Mouse (Mus musculus): ENCODE data around the gene Tbcb. TPM values are rescaled to one million over a fixed set of nuclear protein-coding genes. Genes with fewer than 3 reads are reported as not detected.
"Not testable (repeated sequence)": the region's sequence is repeated elsewhere in the genome, so short reads cannot be mapped to it uniquely, and the experiment has no call there.

The Tbcb gene
- total RNA-seq, 2 experiments from 2014 or later = 29.9 to 30.0 TPM

- intact Hi-C loops (cut with DNase I) = no loop called here
- no peak for DNase-seq
Measured at GRCm38 (mm10) chr7:30231328-30231668, 774 bp downstream of the Tbcb start.

GRCm38 (mm10) chr7:30224206-30224605, 7.9 kb downstream of the Tbcb start:
- DNase-seq = no peak
- intact Hi-C loops (cut with DNase I) = no loop called here

DNA sequence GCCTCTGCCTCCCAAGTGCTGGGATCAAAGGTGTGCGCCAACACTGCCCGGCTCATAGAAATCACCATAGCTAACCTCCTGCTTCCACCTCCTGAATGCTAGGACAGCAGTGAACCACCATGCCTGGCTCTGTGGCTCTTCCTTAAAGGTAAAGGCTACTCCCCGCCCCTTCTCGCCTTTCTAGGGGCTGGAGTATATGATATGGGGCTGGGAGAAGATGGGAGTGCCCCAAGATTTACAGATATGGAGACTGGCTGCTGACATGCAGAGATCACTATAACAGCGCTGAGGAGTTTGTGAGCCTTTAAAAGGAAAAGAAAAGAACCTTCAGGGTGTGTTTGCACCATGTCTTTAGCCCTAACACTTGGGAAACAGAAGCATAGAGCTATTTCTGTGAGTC, 9.9 kb downstream of the Tbcb start:
- intact Hi-C loops (cut with DNase I) = no loop called here
- DNase-seq = no peak

DNA sequence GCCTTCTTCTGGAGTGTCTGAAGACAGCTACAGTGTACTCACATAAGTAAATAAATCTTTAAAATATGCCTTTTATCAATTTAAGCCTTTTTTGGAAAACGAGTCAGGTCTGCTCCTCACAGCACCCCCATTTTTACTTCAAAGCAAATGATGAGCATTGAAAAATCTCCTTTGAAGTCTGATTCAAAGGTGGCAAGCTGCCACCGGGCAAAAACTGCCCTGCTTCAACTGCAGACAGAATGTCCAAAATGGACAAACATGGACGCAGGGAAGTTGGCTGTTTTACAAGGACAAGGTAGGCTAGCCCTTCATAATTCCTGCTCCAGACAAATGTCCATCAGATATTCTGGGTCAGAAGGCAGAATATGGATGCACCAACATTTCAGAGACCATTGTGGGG, 10.6 kb downstream of the Tbcb start:
- intact Hi-C loops (cut with DNase I) = no loop called here
- DNase-seq = no peak

- intact Hi-C loops (cut with DNase I) = no loop called here
- DNase-seq = no peak
Measured at GRCm38 (mm10) chr7:30220008-30220356, 12.1 kb downstream of the Tbcb start.

DNA sequence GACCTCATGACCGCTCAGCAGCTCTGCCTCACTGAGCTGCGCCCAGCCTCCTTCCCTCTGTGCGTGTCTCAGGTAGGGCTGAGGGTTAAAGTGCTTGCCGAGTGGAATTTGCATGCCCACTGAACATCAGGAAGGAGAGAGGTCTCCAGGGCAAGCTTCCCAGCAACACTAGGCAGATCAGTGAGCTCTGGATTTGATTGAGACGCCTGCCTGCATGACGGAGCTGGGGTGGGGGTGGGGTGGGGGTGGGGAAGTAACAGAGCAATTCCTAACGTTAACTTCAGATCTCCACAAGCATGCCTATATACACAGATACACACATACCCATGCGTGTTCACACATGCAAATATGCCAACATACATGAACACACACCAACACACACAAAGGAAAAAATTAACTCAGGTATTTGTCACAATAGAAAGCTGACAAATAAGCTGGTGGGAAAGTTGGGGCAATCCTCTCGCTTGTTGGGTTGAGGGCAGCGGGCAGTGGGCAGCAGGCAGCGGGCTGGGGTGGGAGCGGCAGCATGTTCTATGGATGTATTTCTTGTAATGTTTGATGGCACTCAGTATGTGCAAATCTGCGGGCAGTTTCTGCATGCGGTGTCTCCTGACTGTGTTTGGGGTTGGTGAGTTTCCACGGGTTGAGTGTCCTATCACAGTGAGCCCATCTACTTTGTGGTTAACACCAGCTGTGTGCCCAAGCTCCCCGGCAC, 12.6 kb downstream of the Tbcb start:
- no peak for DNase-seq
- intact Hi-C loops (cut with DNase I) = loop anchor here (5.0 to 10.0 kb wide), 2 partner anchors 37 to 205 kb away; partner anchors contain the start of gene Cox7a1

GRCm38 (mm10) chr7:30217277-30217676, 14.8 kb downstream of the Tbcb start:
- intact Hi-C loops (cut with DNase I) = loop anchor here (5.0 to 10.0 kb wide), 2 partner anchors 35 to 202 kb away; partner anchors contain the start of gene Cox7a1
- no peak for DNase-seq

DNA sequence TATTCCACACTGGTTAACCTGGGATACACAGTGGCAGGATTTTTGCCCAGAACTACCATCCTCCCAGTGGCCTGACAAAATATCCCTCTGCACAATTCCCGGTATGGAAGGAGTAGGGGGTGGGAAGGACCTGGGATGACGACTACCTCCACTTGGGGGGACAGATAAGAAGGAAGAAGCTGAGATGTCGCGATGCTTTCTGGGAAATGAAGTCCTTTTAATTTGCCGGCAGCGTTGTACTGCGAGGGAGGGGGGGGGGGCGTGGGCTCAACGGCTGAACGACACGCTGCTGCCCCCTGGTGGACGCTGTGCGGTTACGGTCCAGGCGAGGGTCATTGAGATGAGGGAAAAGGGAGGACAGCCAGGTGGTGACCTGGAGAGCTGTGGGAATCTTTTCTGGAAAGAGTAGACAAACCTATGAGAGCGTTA, 15.3 kb downstream of the Tbcb start:
- intact Hi-C loops (cut with DNase I) = loop anchor here (5.0 to 10.0 kb wide), 2 partner anchors 34 to 202 kb away; partner anchors contain the start of gene Cox7a1

GRCm38 (mm10) chr7:30215875-30216274, 16.2 kb downstream of the Tbcb start:
- intact Hi-C loops (cut with DNase I) = loop anchor here (5.0 to 10.0 kb wide), 2 partner anchors 34 to 201 kb away; partner anchors contain the start of gene Cox7a1
- DNase-seq = no peak

More for the DNA sequence above, 15.3 kb downstream of the Tbcb start:
- peak in 1 of 2 experiments; percentile 65 for DNase-seq

DNA sequence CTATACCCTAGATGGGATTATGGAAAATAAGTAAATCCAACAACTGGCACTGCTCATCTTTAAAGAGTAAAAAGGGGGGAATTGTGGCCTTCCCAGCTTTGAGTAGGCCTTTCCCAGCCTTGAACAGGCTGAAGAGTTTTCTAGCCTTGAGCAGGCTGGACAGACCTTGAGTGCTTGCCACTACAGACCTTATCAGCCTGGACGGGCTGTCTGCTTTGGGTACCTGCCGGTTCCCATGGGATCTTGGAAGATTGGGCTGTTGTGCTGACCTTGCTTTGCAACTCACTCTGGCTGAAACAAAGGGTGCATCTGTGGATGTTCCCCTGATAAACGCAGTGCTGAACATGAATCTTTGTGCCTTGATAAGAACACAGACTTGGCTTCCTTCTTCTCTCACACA, 18.2 kb downstream of the Tbcb start:
- intact Hi-C loops (cut with DNase I) = loop anchor here (10.0 kb wide), 1 partner anchor 199 kb away; no protein-coding TSS in a partner anchor
- DNase-seq = no peak

DNA sequence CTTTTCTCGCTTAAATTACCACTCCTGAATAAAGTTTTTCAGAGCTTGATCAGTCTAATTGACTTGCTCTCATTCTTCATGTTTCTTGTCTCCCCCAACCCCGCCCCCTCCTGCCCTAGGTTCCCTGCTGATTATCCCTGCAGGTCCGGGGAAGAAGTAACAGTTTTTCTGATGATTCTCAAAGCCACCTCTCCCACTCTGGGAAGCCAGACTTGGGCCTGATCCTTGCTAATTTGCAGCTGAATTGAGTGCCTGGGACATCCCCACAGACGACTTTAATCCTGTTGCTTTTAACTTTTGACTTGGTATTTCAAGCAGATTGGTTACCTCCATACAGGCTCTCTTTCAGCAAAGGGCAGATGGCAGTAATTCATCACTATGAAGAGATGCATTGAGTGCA, 21.0 kb downstream of the Tbcb start:
- DNase-seq = no peak
- intact Hi-C loops (cut with DNase I) = loop anchor here (10.0 kb wide), 1 partner anchor 196 kb away; no protein-coding TSS in a partner anchor

DNA sequence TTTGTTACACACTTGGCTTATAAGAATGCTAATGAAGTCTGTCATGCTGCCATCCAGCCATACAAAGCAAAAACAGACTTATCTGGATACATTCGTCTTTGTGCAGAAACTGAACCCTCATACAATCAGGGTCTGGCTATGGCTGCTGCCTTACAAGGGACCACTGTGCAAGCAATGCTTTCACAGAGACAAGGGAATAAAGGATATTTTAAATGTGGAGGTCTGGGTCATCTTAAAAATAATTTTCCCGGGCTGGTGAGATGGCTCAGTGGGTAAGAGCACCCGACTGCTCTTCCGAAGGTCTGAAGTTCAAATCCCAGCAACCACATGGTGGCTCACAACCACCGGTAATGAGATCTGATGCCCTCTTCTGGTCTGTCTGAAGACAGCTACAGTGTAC, 25.7 kb downstream of the Tbcb start:
- intact Hi-C loops (cut with DNase I); DNase-seq: not testable (repeated sequence)

DNA sequence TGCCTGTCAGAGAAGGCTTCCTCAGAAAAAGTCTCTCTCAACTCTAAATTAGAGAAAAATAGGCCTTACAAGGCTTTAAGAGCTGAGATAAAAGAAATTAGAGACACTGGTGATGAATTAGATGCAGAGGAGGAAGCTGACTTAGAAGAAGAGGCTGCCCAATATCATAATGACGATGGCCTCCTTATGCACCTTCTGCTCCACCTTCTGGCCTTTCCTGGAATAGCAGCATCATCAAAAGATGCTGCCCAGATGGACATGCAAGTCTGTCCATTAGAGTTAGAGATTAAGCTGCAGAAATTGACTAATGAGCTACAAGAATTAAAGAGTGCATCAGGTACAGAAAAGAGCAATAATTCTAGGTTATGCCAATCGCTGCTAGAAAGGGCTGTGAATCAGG, 26.7 kb downstream of the Tbcb start:
- intact Hi-C loops (cut with DNase I) = loop anchor here (2.0 kb wide), 1 partner anchor 25 kb away; no protein-coding TSS in a partner anchor
- DNase-seq = peak in 1 of 2 experiments; percentile 61

GRCm38 (mm10) chr7:30204380-30204779, 27.7 kb downstream of the Tbcb start:
- DNase-seq = no peak
- intact Hi-C loops (cut with DNase I) = loop anchor here (2.0 kb wide), 1 partner anchor 24 kb away; no protein-coding TSS in a partner anchor

GRCm38 (mm10) chr7:30202895-30203690, 29.0 kb downstream of the Tbcb start:
- DNase-seq = peak in 1 of 2 experiments; percentile 52
- intact Hi-C loops (cut with DNase I) = no loop called here

GRCm38 (mm10) chr7:30200661-30201060, 31.4 kb downstream of the Tbcb start:
- intact Hi-C loops (cut with DNase I); DNase-seq: not testable (repeated sequence)

DNA sequence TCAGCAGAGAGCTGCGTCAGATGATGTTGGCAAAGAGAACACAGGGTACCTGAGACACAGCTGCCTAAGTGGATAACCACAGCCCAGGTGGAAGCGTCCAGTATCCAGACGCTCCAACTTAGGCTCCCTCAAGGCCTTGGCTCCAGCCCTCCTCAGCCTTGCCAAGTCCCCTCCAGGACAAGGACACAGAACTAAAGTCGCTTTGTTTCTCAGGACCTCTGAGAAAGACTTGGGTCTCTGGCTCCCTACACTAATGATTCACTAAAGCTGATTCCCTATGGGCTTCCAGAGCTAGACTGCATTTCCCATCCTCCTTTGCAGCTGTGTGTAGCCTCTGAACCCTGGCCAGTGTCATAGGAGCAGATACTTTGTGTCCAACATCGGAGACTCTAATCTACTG, 31.9 kb downstream of the Tbcb start:
- intact Hi-C loops (cut with DNase I) = no loop called here
- no peak for DNase-seq

DNA sequence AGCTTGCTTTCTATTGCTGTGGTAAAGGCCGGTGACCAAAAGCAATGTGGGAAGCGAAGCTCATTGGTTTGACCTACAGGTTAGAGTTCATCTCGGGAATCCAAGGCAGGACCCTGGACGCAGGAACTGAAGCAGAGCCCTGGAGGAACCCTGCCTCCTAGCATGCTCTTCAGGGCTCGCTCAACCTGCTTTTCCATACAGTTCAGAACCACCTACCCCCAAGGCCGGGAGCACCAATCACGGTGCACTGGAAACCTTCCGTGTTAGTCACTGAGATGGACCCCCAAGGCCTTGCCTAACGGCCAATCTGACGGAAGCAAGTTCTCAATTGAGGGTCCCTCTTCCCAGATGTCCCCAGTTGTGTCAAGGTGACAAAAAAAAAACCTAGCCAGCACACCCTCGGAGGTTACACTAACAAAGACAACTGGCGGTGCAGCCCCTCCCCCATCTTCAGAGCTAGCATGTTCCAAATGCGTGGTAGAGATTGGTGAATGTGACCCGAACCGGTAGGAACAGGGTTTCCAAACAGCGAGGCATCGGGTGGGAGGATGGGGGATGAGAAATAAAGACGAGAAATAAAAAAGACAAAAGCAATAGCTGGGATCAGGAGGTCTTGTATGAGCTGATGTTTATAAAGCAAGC, 32.5 kb downstream of the Tbcb start:
- intact Hi-C loops (cut with DNase I) = loop anchor here (2.0 to 10.0 kb wide), 2 partner anchors 15 to 685 kb away; partner anchors contain the start of genes Cox7a1 and Sipa1l3
- no peak for DNase-seq

GRCm38 (mm10) chr7:30198481-30198971, 33.5 kb downstream of the Tbcb start, which contains the start of gene Capns1:
TSS of gene Capns1 (minus strand) at chr7:30198811.
- intact Hi-C loops (cut with DNase I) = loop anchor here (2.0 to 10.0 kb wide), 2 partner anchors 14 to 684 kb away; partner anchors contain the start of genes Cox7a1 and Sipa1l3
- DNase-seq = no peak

DNA sequence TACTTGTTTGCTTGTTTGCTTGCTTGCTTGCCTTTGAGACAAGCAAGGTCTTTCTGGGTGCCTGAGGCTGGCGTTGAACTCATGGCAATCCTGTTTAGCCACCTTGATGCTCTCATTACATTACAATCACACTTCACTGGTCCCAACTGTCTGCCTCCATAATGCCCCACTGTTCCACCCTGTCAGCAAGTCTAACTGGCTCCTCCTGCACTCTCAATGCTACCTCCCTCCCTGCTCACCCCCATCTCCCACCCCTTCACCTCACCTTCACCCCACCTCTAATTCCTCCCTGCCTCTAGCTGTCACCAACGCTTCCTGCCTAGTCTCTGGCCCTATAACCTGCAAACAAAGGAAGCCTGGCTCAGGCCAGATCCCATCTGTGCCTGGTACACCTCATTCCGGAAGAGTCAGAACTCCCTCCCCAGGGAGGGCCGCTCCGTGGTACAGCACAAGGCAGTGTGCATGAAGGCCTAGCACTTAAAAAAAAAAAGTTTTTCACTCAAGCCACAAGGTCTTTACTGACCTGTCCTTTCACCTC, 34.4 kb downstream of the Tbcb start:
- intact Hi-C loops (cut with DNase I) = loop anchor here (2.0 to 10.0 kb wide), 2 partner anchors 13 to 683 kb away; partner anchors contain the start of genes Cox7a1 and Sipa1l3
- DNase-seq = no peak
